Mouse (Mus musculus) Muller cell, postnatal 12 days (primary cell): ENCODE data around the gene Hoxc9.

Source experiments
- DNase-seq: peaks from one replicate; pipeline ENCODE4 v3.0.0-alpha.2; 2015; ENCODE audit errors: inconsistent ontology term

Gene Hoxc9

GRCm38 (mm10) chr15:103018636-103019035 is 42.4 kb downstream of the Hoxc9 start, which contains the start of gene Hoxc4:
Gene Hoxc4, plus strand, starts transcription at chr15:103018934.
- no peak for DNase-seq

GRCm38 (mm10) chr15:103020899-103021418 is 44.7 kb downstream of the Hoxc9 start:
- DNase-seq, result no peak

DNA sequence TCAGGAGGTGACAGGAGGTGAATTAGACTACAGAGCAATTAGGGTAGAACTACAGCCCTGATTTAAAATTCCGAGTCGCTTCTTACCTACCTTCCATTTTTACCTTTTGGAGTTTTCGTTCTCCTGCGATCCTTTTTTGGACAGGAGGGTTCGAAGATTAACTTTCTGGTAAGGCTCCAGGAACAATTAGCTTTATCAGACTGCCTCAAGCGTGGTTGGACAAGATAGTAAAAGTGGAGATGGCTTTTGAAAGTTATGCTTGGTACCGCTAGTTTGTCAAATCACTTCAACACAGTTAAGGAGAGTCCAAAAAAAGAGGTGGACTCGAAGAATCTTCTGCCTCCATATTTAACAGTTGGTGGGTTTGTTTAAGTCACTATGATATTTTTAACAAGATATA is 45.3 kb downstream of the Hoxc9 start:
- no peak for DNase-seq

- DNase-seq, result no peak
These were observed 47.9 kb downstream of the Hoxc9 start for GRCm38 (mm10) chr15:103024131-103024530.

DNA sequence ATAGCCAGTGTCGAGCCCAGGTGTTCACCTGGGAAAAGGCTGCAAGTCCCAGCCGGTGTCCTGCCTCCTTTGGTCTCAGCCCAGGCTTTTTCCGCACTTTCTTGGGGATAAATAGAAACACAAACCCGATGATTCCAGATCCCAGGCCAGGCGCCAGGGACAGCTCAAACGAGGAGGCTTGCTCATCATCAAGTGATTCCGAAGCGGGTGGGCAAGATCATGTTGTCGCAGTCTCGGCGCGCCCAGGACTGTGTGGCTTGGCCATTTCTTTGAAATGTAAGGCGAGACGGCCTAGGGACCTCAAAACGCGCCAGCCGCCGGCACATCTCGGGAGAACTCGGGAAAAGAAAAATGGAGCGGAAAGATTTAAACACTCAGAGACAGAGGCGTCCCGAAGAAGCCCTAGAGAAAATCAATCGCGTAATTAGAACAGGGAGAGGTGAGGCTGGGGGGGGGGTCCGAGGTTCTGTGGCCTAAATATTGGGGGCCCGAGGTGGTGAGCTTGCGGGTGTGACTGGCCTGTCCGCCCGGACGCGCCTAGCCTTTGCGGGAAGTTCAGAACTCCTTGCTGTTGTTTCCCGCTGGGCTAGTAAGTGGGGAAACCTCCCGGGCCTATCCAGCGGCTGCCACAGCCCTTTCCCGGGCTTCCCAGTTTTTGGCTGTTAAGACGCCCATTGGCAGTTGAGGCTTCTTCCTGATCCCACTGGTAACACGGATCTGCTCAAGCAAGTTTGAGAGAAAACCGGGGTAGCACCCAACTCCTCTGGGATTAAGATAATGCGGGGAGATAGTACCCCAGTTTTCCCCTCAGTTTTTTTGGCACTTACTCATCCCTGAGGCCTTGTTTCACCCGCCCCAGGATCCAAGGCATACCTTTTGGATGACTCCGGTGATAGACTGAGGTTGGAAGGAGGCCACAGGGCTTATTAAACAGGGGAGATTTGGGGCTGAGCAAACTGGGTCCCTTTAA is 51.3 kb downstream of the Hoxc9 start:
- DNase-seq, result no peak

GRCm38 (mm10) chr15:103028916-103029512 is 52.8 kb downstream of the Hoxc9 start:
- DNase-seq, result no peak

GRCm38 (mm10) chr15:103030142-103030541 is 53.9 kb downstream of the Hoxc9 start:
- no peak for DNase-seq

GRCm38 (mm10) chr15:103032167-103032566 is 55.9 kb downstream of the Hoxc9 start:
- no peak for DNase-seq

DNA sequence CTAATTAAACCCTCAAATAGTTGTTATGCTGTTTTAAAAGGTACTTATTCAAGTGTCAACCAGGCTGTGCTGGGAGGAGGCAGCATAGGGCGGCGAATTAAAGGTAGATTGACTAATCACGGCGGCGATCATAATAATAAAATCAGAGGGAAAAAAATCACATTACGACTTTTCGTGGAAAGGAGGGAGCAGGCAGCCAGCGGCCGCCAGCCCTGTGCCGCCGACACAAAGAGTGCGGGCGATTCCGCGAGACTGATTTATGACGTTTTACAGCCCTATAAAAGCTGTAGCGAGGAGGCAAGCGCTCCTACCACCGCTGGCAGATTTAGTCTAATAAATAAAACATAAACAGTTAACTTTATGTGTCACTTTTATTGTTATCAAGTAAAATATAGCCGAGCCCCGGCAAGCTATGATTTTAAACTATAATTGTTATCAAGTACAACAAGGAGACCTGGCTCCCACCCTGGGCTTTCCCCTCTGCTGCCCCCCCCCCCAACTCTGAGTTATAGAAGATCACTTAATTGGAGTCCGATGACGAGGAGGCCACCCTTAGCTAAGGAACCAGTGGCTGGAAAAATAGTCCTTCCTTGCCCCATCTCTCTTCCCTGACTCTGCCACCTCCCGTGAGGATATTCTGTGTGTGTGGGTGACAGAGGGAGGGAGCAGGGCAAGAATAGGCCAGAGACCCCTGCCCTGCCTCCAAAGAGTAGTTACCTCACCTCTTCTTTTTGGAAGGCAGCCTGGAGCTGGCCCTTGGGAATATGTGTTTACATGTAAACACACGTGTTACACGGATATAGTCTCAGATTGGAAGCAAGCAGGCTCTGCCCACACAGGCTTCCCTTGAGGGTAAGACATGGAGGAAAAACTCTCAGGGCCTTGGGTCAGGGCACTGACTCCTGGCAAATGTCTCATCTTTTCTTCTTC is 56.7 kb downstream of the Hoxc9 start:
- no peak for DNase-seq

- DNase-seq, result no peak
These were observed 58.0 kb downstream of the Hoxc9 start for GRCm38 (mm10) chr15:103034043-103034806.
